Mouse (Mus musculus) kidney, adult 2 months (tissue): Measurements from ENCODE around the gene Eef1akmt2.

Experiments used
- CTCF ChIP-seq: fragments of 200-500 bp; conservative IDR thresholded peaks from 2 replicates; pipeline ENCODE4 v1.5.1; 2011; ENCODE audit warnings: low read depth, mild to moderate bottlenecking, control low read depth, low read length, moderate library complexity, mixed read lengths; ENCODE audit not compliant: insufficient read depth, insufficient read length
- POLR2A ChIP-seq: fragments of 200-500 bp; IDR thresholded peaks from one replicate; pipeline ENCODE4 v1.6.1; 2011; ENCODE audit warnings: low read depth, low read length, control low read depth

DNA sequence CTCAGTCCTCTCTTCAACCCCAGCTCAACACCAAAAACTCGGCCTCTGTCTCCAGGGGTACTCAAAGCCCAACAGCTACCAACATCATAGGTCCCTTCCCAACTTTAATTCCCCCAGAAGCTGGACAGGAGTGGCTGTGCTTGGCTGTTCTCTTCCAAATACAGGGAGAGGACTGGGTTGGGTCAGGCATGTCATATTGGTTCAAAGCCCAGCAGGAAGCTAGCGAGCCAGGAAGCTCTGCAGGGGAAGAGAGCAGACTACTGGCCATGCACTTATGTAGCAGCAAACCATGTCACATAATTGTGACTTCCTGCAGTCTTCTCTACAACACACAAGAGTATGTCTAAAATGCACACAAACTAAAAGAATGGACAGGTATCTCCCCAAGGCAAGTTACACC, 50.4 kb downstream of the Eef1akmt2 start:
- TF ChIP-seq CTCF (0 out of 2 replicates have a peak, but pooled peaks have one; percentile 19), POLR2A (no peak)
